Mouse (Mus musculus) stomach, postnatal 0 days (tissue): ENCODE data around the gene Lrrc2.

Source experiments
- CTCF ChIP-seq: IDR thresholded peaks from 2 replicates; pipeline ENCODE4 v1.5.1; 2016; ENCODE audit warnings: antibody characterized with exemption, low read depth, mild to moderate bottlenecking, moderate library complexity
- EP300 ChIP-seq: optimal IDR thresholded peaks from 2 replicates; pipeline ENCODE3; 2016; ENCODE audit warnings: antibody characterized with exemption

GRCm38 (mm10) chr9:110909371-110909967 lies 41.9 kb upstream of the Lrrc2 start:
- TF ChIP-seq CTCF = no peak
- TF ChIP-seq EP300 = no peak
